Mouse (Mus musculus): ENCODE measurements around the gene Asxl1. TPM values are rescaled to one million over a fixed set of nuclear protein-coding genes. Genes with fewer than 3 reads are reported as not detected.

The Asxl1 gene
- polyA plus RNA-seq (2017; shearing (Covaris generic)), result 10 to 100 TPM; 13.9 to 20.4 TPM

- ATAC-seq, result peak; percentile 84
These were observed at the start of gene Asxl1 for GRCm38 (mm10) chr2:153345454-153346220. TSS of gene Asxl1 (plus strand) at chr2:153345829.

GRCm38 (mm10) chr2:153297771-153298170 lies 47.9 kb upstream of the Asxl1 start:
- ATAC-seq, result no peak

GRCm38 (mm10) chr2:153298460-153298859 lies 47.2 kb upstream of the Asxl1 start:
- no peak for ATAC-seq

GRCm38 (mm10) chr2:153298863-153299262 lies 46.8 kb upstream of the Asxl1 start:
- no peak for ATAC-seq

- ATAC-seq, result no peak
These were observed 44.5 kb upstream of the Asxl1 start for GRCm38 (mm10) chr2:153301123-153301522.

GRCm38 (mm10) chr2:153305240-153305639 lies 40.4 kb upstream of the Asxl1 start:
- no peak for ATAC-seq

GRCm38 (mm10) chr2:153308586-153308985 lies 37.0 kb upstream of the Asxl1 start:
- ATAC-seq, result no peak

GRCm38 (mm10) chr2:153309106-153309505 lies 36.5 kb upstream of the Asxl1 start:
- ATAC-seq, result no peak

GRCm38 (mm10) chr2:153310228-153310627 lies 35.4 kb upstream of the Asxl1 start:
- ATAC-seq, result no peak

GRCm38 (mm10) chr2:153312884-153313283 lies 32.7 kb upstream of the Asxl1 start:
- no peak for ATAC-seq

GRCm38 (mm10) chr2:153318408-153318807 lies 27.2 kb upstream of the Asxl1 start:
- ATAC-seq, result no peak

- no peak for ATAC-seq
These were observed 26.5 kb upstream of the Asxl1 start for GRCm38 (mm10) chr2:153319036-153319643.

GRCm38 (mm10) chr2:153325706-153326376 lies 19.8 kb upstream of the Asxl1 start:
- peak; percentile 59 for ATAC-seq

- ATAC-seq, result no peak
These were observed 13.4 kb upstream of the Asxl1 start for GRCm38 (mm10) chr2:153332271-153332670.

- peak; percentile 83 for ATAC-seq
These were observed 12.6 kb upstream of the Asxl1 start for GRCm38 (mm10) chr2:153332981-153333380.

GRCm38 (mm10) chr2:153333822-153334232 lies 11.8 kb upstream of the Asxl1 start:
- no peak for ATAC-seq

- no peak for ATAC-seq
These were observed 11.3 kb upstream of the Asxl1 start for GRCm38 (mm10) chr2:153334281-153334680.

GRCm38 (mm10) chr2:153336117-153336516 lies 9.5 kb upstream of the Asxl1 start:
- peak; percentile 71 for ATAC-seq

- peak; percentile 30 for ATAC-seq
These were observed 7.0 kb upstream of the Asxl1 start for GRCm38 (mm10) chr2:153338361-153339350.

- no peak for ATAC-seq
These were observed 3.5 kb upstream of the Asxl1 start for GRCm38 (mm10) chr2:153342166-153342565.

- peak; percentile 20 for ATAC-seq
These were observed 3.0 kb upstream of the Asxl1 start for GRCm38 (mm10) chr2:153342602-153343001.

GRCm38 (mm10) chr2:153343191-153343590 lies 2.4 kb upstream of the Asxl1 start:
- no peak for ATAC-seq

Data from activated CD4-positive, CD25-positive, alpha-beta regulatory T cell, adult 4 months (primary cell).